Comparison of ENCODE assay signal across 19 mouse cellular contexts in genomic region chr3:144574256-144574655, GRCm38 (mm10). TPM values are rescaled to one million over a fixed set of nuclear protein-coding genes. Genes with fewer than 3 reads are reported as not detected.
DNase-seq lines count a peak whose midpoint lies in the region; ATAC-seq and TF ChIP-seq lines count a peak whose summit lies in the region.
"Had no signal": no experiment of that assay in that cellular context is flagged by ENCODE, and none has a peak within 500 bp of the region (broad histone marks: within the 10 kb centered on the region; RNA-seq: fewer than 3 reads in every experiment).

No protein-coding gene starts in this region.

- intact Hi-C loops in heart, postnatal 25 days (cut with DNase I), result loop anchor here (5.0 kb wide), 1 partner anchor 43 kb away; no protein-coding TSS in a partner anchor

- no peak overlapping the region for H3K9ac ChIP-seq in lung, embryonic 15.5 days
- H3K9ac ChIP-seq in midbrain, embryonic 14.5 days (replicated peaks; ENCODE audit: low read length), result no peak overlapping the region
- H3K9ac ChIP-seq: embryonic facial prominence, embryonic 13.5 days; forebrain, embryonic 12.5 days; heart, embryonic 13.5 days; hindbrain, embryonic 12.5 days had no signal

- peaks cover 88% of the 10 kb centered on the region for H3K79me2 ChIP-seq in myocyte (ENCODE audit: control insufficient read depth, insufficient read depth)

- no peak for TF ChIP-seq POLR2A in myocyte (IDR thresholded peaks at IDR 0.05; ENCODE audit: insufficient read length, low read depth)

- H3K4me3 ChIP-seq in heart, embryonic 10.5 days, result no peak overlapping the region
- no peak overlapping the region for H3K4me3 ChIP-seq in lung, embryonic 15.5 days
- H3K4me3 ChIP-seq in myocyte, result no peak overlapping the region
- no peak overlapping the region for H3K4me3 ChIP-seq in midbrain, embryonic 14.5 days (replicated peaks; ENCODE audit: low read depth, low read length)
- H3K4me3 ChIP-seq: embryonic facial prominence, embryonic 13.5 days; forebrain, embryonic 12.5 days; heart, embryonic 13.5 days; hindbrain, embryonic 12.5 days had no signal

- peak; percentile 25 for DNase-seq in heart, embryonic 10.5 days (ENCODE audit: low spot score)
- no peak for DNase-seq in heart, postnatal 25 days (ENCODE audit: low spot score)
- peak; percentile 63 for DNase-seq in lung, postnatal 14 days
- DNase-seq in liver, result no peak
- DNase-seq in spleen, adult 18-20 months, result no peak
- DNase-seq in midbrain, embryonic 14.5 days, result no peak
- DNase-seq: adrenal gland, postnatal 10 days; cerebellum, adult 11 months; cerebellum, adult 9-10 months; cerebellum, postnatal 36 days; gastrocnemius, postnatal 25 days; heart, postnatal 4 days had no signal

- H3K27me3 ChIP-seq in heart, embryonic 10.5 days (ENCODE audit: insufficient read depth, poor library complexity, severe bottlenecking), result no peaks in the 10 kb centered on the region
- no peaks in the 10 kb centered on the region for H3K27me3 ChIP-seq in lung, embryonic 15.5 days
- no peaks in the 10 kb centered on the region for H3K27me3 ChIP-seq in myocyte (ENCODE audit: control insufficient read depth, insufficient read depth, insufficient read length)
- H3K27me3 ChIP-seq in midbrain, embryonic 14.5 days (ENCODE audit: control insufficient read depth, insufficient read depth, low read length), result no peaks in the 10 kb centered on the region
- H3K27me3 ChIP-seq: embryonic facial prominence, embryonic 13.5 days; forebrain, embryonic 12.5 days; heart, embryonic 13.5 days; hindbrain, embryonic 12.5 days had no signal

- no peaks in the 10 kb centered on the region for H3K9me3 ChIP-seq in heart, embryonic 10.5 days
- H3K9me3 ChIP-seq in lung, embryonic 15.5 days, result no peaks in the 10 kb centered on the region
- H3K9me3 ChIP-seq in midbrain, embryonic 14.5 days (ENCODE audit: control insufficient read depth, low read length), result no peaks in the 10 kb centered on the region
- H3K9me3 ChIP-seq: embryonic facial prominence, embryonic 13.5 days; forebrain, embryonic 12.5 days; heart, embryonic 13.5 days; hindbrain, embryonic 12.5 days had no signal

- H3K27ac ChIP-seq in heart, embryonic 10.5 days, result no peak overlapping the region
- peak overlapping the region; percentile 56 for H3K27ac ChIP-seq in lung, embryonic 15.5 days
- H3K27ac ChIP-seq in midbrain, embryonic 14.5 days (replicated peaks; ENCODE audit: low read depth, low read length), result no peak overlapping the region
- H3K27ac ChIP-seq: embryonic facial prominence, embryonic 13.5 days; forebrain, embryonic 12.5 days; heart, embryonic 13.5 days; hindbrain, embryonic 12.5 days had no signal

- WGBS in heart, embryonic 10.5 days, result 84% methylated on average over 7 of the region's 7 CpGs
- WGBS in lung, embryonic 15.5 days, result 59% methylated on average over 7 of the region's 7 CpGs
- 97% methylated on average over 7 of the region's 7 CpGs for WGBS in midbrain, embryonic 14.5 days

- peak overlapping the region; percentile 35 for H3K4me2 ChIP-seq in lung, embryonic 15.5 days
- H3K4me2 ChIP-seq in myocyte (ENCODE audit: low read depth), result peak overlapping the region; percentile 1
- no peak overlapping the region for H3K4me2 ChIP-seq in midbrain, embryonic 14.5 days (ENCODE audit: low read length)
- H3K4me2 ChIP-seq: embryonic facial prominence, embryonic 13.5 days; forebrain, embryonic 12.5 days; heart, embryonic 13.5 days; hindbrain, embryonic 12.5 days had no signal

- peaks cover 39% of the 10 kb centered on the region for H3K36me3 ChIP-seq in heart, embryonic 10.5 days
- peaks cover 14% of the 10 kb centered on the region for H3K36me3 ChIP-seq in lung, embryonic 15.5 days
- H3K36me3 ChIP-seq in myocyte (ENCODE audit: control insufficient read depth, insufficient read depth), result peaks cover 39% of the 10 kb centered on the region
- peaks cover 28% of the 10 kb centered on the region for H3K36me3 ChIP-seq in midbrain, embryonic 14.5 days (ENCODE audit: control insufficient read depth, insufficient read depth, low read length)

- H3ac ChIP-seq in myocyte (ENCODE audit: control insufficient read depth, insufficient read length), result no peak overlapping the region

- peaks cover 29% of the 10 kb centered on the region for H3K4me1 ChIP-seq in heart, embryonic 10.5 days
- peaks cover 36% of the 10 kb centered on the region for H3K4me1 ChIP-seq in lung, embryonic 15.5 days
- peaks cover 13% of the 10 kb centered on the region for H3K4me1 ChIP-seq in midbrain, embryonic 14.5 days (ENCODE audit: control insufficient read depth, insufficient read depth, low read length)

- ATAC-seq in lung, embryonic 15.5 days (ENCODE audit: borderline replicate concordance, extremely low read depth, low FRiP score, low TSS enrichment), result no peak
- ATAC-seq in midbrain, embryonic 14.5 days (ENCODE audit: low FRiP score, low TSS enrichment), result no peak
- ATAC-seq: forebrain, embryonic 16.5 days had no signal

TF ChIP-seq in myocyte, 11 proteins besides CTCF, POLR2A, EP300 and RAD21:
- no peak for TF ChIP-seq MAX (IDR thresholded peaks at IDR 0.05; ENCODE audit: low read depth)
- TF ChIP-seq MYOD1 (IDR thresholded peaks at IDR 0.05; ENCODE audit: control insufficient read depth in 1 of 3, insufficient read length in 2 of 3, low read depth in 2 of 3), result no peak
- TF ChIP-seq CEBPB (IDR thresholded peaks at IDR 0.05; ENCODE audit: insufficient read depth, poor library complexity, severe bottlenecking), result no peak
- TF ChIP-seq SRF (IDR thresholded peaks at IDR 0.05; ENCODE audit: control insufficient read depth, insufficient read length, low read depth), result no peak
- TF ChIP-seq POLR2AphosphoS2 (IDR thresholded peaks at IDR 0.05; ENCODE audit: insufficient read length, low read depth), result no peak
- TF ChIP-seq MYOG (IDR thresholded peaks at IDR 0.05; ENCODE audit: control insufficient read depth in 1 of 3, insufficient read depth in 1 of 3, insufficient read length in 2 of 3, low read depth in 2 of 3), result no peak
- no peak for TF ChIP-seq TCF3 (IDR thresholded peaks at IDR 0.05; ENCODE audit: insufficient read length, low read depth)
- TF ChIP-seq E2F4 (IDR thresholded peaks at IDR 0.05; ENCODE audit: insufficient read depth), result no peak
- no peak for TF ChIP-seq REST (IDR thresholded peaks at IDR 0.05; ENCODE audit: insufficient read depth, insufficient read length)
- TF ChIP-seq USF1 (IDR thresholded peaks at IDR 0.05; ENCODE audit: low read depth), result no peak
- no peak for TF ChIP-seq TCF12 (IDR thresholded peaks at IDR 0.05; ENCODE audit: insufficient read depth, poor library complexity, severe bottlenecking)

RNA-seq across cellular contexts. Expression of gene Selenof, which starts 4.2 kb away (rescaled TPM):
- polyA plus RNA-seq in heart, embryonic 10.5 days (2016; fragmentation: Nextera tagmentation; extraction: Ambion mirVana), result 459 and 498 TPM in 2 replicates
- 100 to 1,000 TPM; 141 to 147 TPM for total RNA-seq in heart, postnatal 25 days (2021)
- polyA plus RNA-seq in lung, embryonic 15.5 days (2015; fragmentation: Nextera tagmentation; extraction: Ambion mirVana), result 713 and 738 TPM in 2 replicates
- polyA plus RNA-seq in myocyte (2012; fragmentation: generic; extraction: Trizol), result 264 TPM
- 453 and 517 TPM in 2 replicates for polyA plus RNA-seq in midbrain, embryonic 14.5 days (2014; fragmentation: Nextera tagmentation; extraction: Ambion mirVana)

RNA-seq across cellular contexts. Expression of gene Hs2st1, which starts 4.3 kb away (rescaled TPM):
- 8.6 and 14.0 TPM in 2 replicates for polyA plus RNA-seq in heart, embryonic 10.5 days (2016; fragmentation: Nextera tagmentation; extraction: Ambion mirVana)
- total RNA-seq in heart, postnatal 25 days (2021), result 10 to 100 TPM in 1 of 2 experiments, 1 to 10 TPM in 1; 9.8 to 10.3 TPM
- 10.8 and 11.7 TPM in 2 replicates for polyA plus RNA-seq in lung, embryonic 15.5 days (2015; fragmentation: Nextera tagmentation; extraction: Ambion mirVana)
- 16.2 TPM for polyA plus RNA-seq in myocyte (2012; fragmentation: generic; extraction: Trizol)
- polyA plus RNA-seq in midbrain, embryonic 14.5 days (2014; fragmentation: Nextera tagmentation; extraction: Ambion mirVana), result 16.1 and 16.2 TPM in 2 replicates

Comparison
In these comparisons a context has a peak if more than half of its experiments do, and no peak if none do; other contexts are left out.
1. DNase-seq: peak in heart, embryonic 10.5 days (single experiment) and lung, postnatal 14 days (single experiment); none in heart, postnatal 25 days (single experiment), liver (single experiment), spleen, adult 18-20 months (0 of 2) and midbrain, embryonic 14.5 days (single experiment).